Mouse (Mus musculus) liver, embryonic 16.5 days (tissue): ENCODE results near the gene Mlxipl. TPM values are rescaled to one million over a fixed set of nuclear protein-coding genes. Genes with fewer than 3 reads are reported as not detected.

Source experiments
- ATAC-seq: fragments of 200-750 bp; cut with Nextera tagmentation; 2 replicates; pipeline ENCODE4 v1.8.0; 2017; ENCODE audit warnings: low read depth, mild to moderate bottlenecking, moderate number of reproducible peaks, moderate library complexity
- H3K27ac ChIP-seq: fragments of 300-500 bp; sonication (generic); 2 replicates; pipeline ENCODE4 v1.5.1; 2014; ENCODE audit warnings: mild to moderate bottlenecking, low read length
- H3K27me3 ChIP-seq: fragments of 300-500 bp; sonication (generic); 2 replicates; pipeline ENCODE4 v1.6.1; 2014; ENCODE audit warnings: low read depth, low read length, mixed read lengths; ENCODE audit not compliant: control insufficient read depth, insufficient read depth
- H3K36me3 ChIP-seq: fragments of 300-500 bp; sonication (generic); 2 replicates; pipeline ENCODE4 v1.6.1; 2014; ENCODE audit warnings: mild to moderate bottlenecking; ENCODE audit not compliant: control insufficient read depth, insufficient read depth
- H3K4me1 ChIP-seq: fragments of 300-500 bp; sonication (generic); 2 replicates; pipeline ENCODE4 v1.6.1; 2014; ENCODE audit warnings: low read depth, low read length, mixed read lengths; ENCODE audit not compliant: control insufficient read depth
- H3K4me2 ChIP-seq: fragments of 300-500 bp; sonication (generic); 2 replicates; pipeline ENCODE4 v1.6.1; 2014; ENCODE audit warnings: low read depth, low read length, mixed read lengths
- H3K4me3 ChIP-seq: fragments of 300-500 bp; sonication (generic); 2 replicates; pipeline ENCODE4 v1.5.1; 2014; ENCODE audit warnings: low read depth, mild to moderate bottlenecking, low read length
- H3K9ac ChIP-seq: fragments of 300-500 bp; sonication (generic); 2 replicates; pipeline ENCODE4 v1.6.1; 2014; ENCODE audit warnings: low read depth, low read length
- H3K9me3 ChIP-seq: fragments of 300-500 bp; sonication (generic); replicated peaks from 2 replicates; pipeline ENCODE4 v1.6.1; 2016; ENCODE audit warnings: low read length; ENCODE audit not compliant: control insufficient read depth
- WGBS: fragments of 180-500 bp; shearing (Covaris S2); extraction: QIAGEN DNeasy Blood & Tissue Kit; methylation state at CpG from one replicate; pipeline ENCODE4 v1.1.7; 2014; ENCODE audit not compliant: insufficient replicate concordance; 5-methylcytosine and 5-hydroxymethylcytosine counted together
- polyA plus RNA-seq: library from polyadenylated mRNA; unstranded; fragments of >200 nt; fragmentation: Nextera tagmentation; extraction: Ambion mirVana; gene quantifications from 2 replicates; pipeline ENCODE4 v1.2.1, GENCODE M21; 2015

The Mlxipl gene
- polyA plus RNA-seq, 1 experiment from 2014 or later = 14.1 TPM

GRCm38 (mm10) chr5:135145955-135146354 lies 56.3 kb downstream of the Mlxipl start:
- no peak for ATAC-seq
- Histone ChIP-seq H3K27me3 (no peaks in the 10 kb centered on the region), H3K4me3 (no peak overlapping the region), H3K4me2 (no peak overlapping the region), H3K9me3 (no peaks in the 10 kb centered on the region), H3K9ac (no peak overlapping the region), H3K4me1 (peaks cover 12% of the 10 kb centered on the region), H3K36me3 (no peaks in the 10 kb centered on the region), H3K27ac (no peak overlapping the region)

- WGBS = 1% methylated on average over 13 of the region's 13 CpGs
- peaks cover 13% of the 10 kb centered on the region for H3K4me1 ChIP-seq
These were observed 59.0 kb downstream of the Mlxipl start for GRCm38 (mm10) chr5:135148715-135149052.

GRCm38 (mm10) chr5:135149053-135149819 lies 59.5 kb downstream of the Mlxipl start, which contains the start of gene Tbl2:
Tbl2 (plus strand) TSS chr5:135149657.
- H3K4me1 ChIP-seq = peaks cover 13% of the 10 kb centered on the region
- peaks cover 8% of the 10 kb centered on the region for H3K36me3 ChIP-seq
- peak within 1 kb of the TSS; percentile 94 for H3K4me3 ChIP-seq
- H3K9ac ChIP-seq = peak within 1 kb of the TSS; percentile 85
- H3K4me2 ChIP-seq = peak within 1 kb of the TSS; percentile 93
- H3K9me3 ChIP-seq = no peaks in the 10 kb centered on the region
- peak within 1 kb of the TSS; percentile 96 for H3K27ac ChIP-seq
- no peaks in the 10 kb centered on the region for H3K27me3 ChIP-seq
- under 1% methylated on average over 62 of the region's 63 CpGs for WGBS
- peak; percentile 96 for ATAC-seq

More at GRCm38 (mm10) chr5:135148715-135149052, 59.0 kb downstream of the Mlxipl start:
- H3K4me3 ChIP-seq = peak overlapping the region; percentile 94
- H3K36me3 ChIP-seq = peaks cover 4% of the 10 kb centered on the region; the same call in 1 of the 2 replicates
- no peak for ATAC-seq
- H3K9me3 ChIP-seq = no peaks in the 10 kb centered on the region
- H3K9ac ChIP-seq = peak overlapping the region; percentile 76
- peak overlapping the region; percentile 93 for H3K4me2 ChIP-seq
- peak overlapping the region; percentile 96 for H3K27ac ChIP-seq
- no peaks in the 10 kb centered on the region for H3K27me3 ChIP-seq

- H3K9me3 ChIP-seq = no peaks in the 10 kb centered on the region
- H3K4me3 ChIP-seq = peak overlapping the region; percentile 94
- H3K27me3 ChIP-seq = no peaks in the 10 kb centered on the region
- peaks cover 10% of the 10 kb centered on the region for H3K36me3 ChIP-seq
- peaks cover 13% of the 10 kb centered on the region for H3K4me1 ChIP-seq
- H3K9ac ChIP-seq = peak overlapping the region; percentile 85
- ATAC-seq = no peak
- H3K4me2 ChIP-seq = peak overlapping the region; percentile 90
- 0% methylated on average over 22 of the region's 23 CpGs for WGBS
- peak overlapping the region; percentile 73 for H3K27ac ChIP-seq
These were observed 60.1 kb downstream of the Mlxipl start for GRCm38 (mm10) chr5:135149820-135150178.

- H3K27ac ChIP-seq = no peak overlapping the region
- no peaks in the 10 kb centered on the region for H3K4me1 ChIP-seq
- H3K9me3 ChIP-seq = no peaks in the 10 kb centered on the region; the same call in 1 of the 2 replicates
- ATAC-seq = no peak
- no peak overlapping the region for H3K4me2 ChIP-seq
- H3K27me3 ChIP-seq = no peaks in the 10 kb centered on the region
- no peak overlapping the region for H3K4me3 ChIP-seq
- H3K36me3 ChIP-seq = peaks cover 53% of the 10 kb centered on the region
- no peak overlapping the region for H3K9ac ChIP-seq
- WGBS = 80% methylated on average over 4 of the region's 4 CpGs
These were observed 66.8 kb downstream of the Mlxipl start for GRCm38 (mm10) chr5:135156496-135156895.

- Histone ChIP-seq H3K4me1 (no peaks in the 10 kb centered on the region; the same call in 1 of the 2 replicates), H3K4me3 (no peak overlapping the region), H3K36me3 (peaks cover 35% of the 10 kb centered on the region), H3K9me3 (no peaks in the 10 kb centered on the region; the same call in 1 of the 2 replicates), H3K27me3 (no peaks in the 10 kb centered on the region), H3K27ac (no peak overlapping the region), H3K9ac (no peak overlapping the region), H3K4me2 (no peak overlapping the region)
- no peak for ATAC-seq
- 82% methylated on average over 4 of the region's 4 CpGs for WGBS
These were observed 71.5 kb downstream of the Mlxipl start for GRCm38 (mm10) chr5:135161221-135161620.

GRCm38 (mm10) chr5:135161650-135162049 lies 72.0 kb downstream of the Mlxipl start:
- 72% methylated on average over 7 of the region's 7 CpGs for WGBS
- ATAC-seq = no peak
- Histone ChIP-seq H3K9ac (no peak overlapping the region), H3K27ac (no peak overlapping the region), H3K36me3 (peaks cover 31% of the 10 kb centered on the region), H3K27me3 (no peaks in the 10 kb centered on the region), H3K4me2 (no peak overlapping the region), H3K4me1 (no peaks in the 10 kb centered on the region; the same call in 1 of the 2 replicates), H3K4me3 (no peak overlapping the region), H3K9me3 (no peaks in the 10 kb centered on the region; the same call in 1 of the 2 replicates)

- no peak overlapping the region for H3K4me2 ChIP-seq
- ATAC-seq = no peak
- H3K9me3 ChIP-seq = no peaks in the 10 kb centered on the region
- H3K27me3 ChIP-seq = no peaks in the 10 kb centered on the region
- H3K36me3 ChIP-seq = peaks cover 28% of the 10 kb centered on the region
- no peak overlapping the region for H3K4me3 ChIP-seq
- H3K4me1 ChIP-seq = no peaks in the 10 kb centered on the region; the same call in 1 of the 2 replicates
- no peak overlapping the region for H3K9ac ChIP-seq
- no peak overlapping the region for H3K27ac ChIP-seq
- WGBS = 85% methylated on average over 8 of the region's 8 CpGs
These were observed 72.7 kb downstream of the Mlxipl start for GRCm38 (mm10) chr5:135162361-135162760.

GRCm38 (mm10) chr5:135162821-135163220 lies 73.1 kb downstream of the Mlxipl start:
- Histone ChIP-seq H3K9me3 (no peaks in the 10 kb centered on the region), H3K27me3 (no peaks in the 10 kb centered on the region), H3K4me1 (peaks cover 1% of the 10 kb centered on the region), H3K4me3 (no peak overlapping the region), H3K9ac (no peak overlapping the region; the same call in 1 of the 2 replicates), H3K4me2 (no peak overlapping the region), H3K36me3 (peaks cover 25% of the 10 kb centered on the region), H3K27ac (no peak overlapping the region)
- no peak for ATAC-seq
- 76% methylated on average over 6 of the region's 6 CpGs for WGBS
